Mouse (Mus musculus): ENCODE measurements at regions not wholly inside any gene's neighbourhood (a gene's known extent, or its start where the extent isn't known, plus 50 kb on each side); places are given as distances from the start of the nearest gene placed in this dataset.

DNA sequence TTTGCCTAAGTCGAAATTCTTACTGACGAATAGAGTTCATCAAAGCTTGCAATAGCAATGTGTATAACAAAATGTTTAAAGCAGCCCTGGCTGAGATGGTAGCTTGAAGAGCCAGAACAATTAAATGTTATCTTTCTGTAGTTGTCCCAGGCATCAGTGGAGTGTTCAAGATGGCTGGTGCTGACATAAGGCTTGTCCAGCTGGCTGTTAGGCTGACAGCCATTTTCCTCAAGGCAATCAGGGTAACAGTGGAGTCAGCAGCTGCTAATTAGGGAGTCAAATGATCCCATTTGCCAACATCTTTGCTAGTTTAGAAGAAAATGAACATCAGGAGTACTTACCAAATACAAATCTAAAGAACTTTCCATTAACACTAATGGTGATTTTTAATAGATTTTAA, 936.3 kb downstream of the Nsun3 start:
- DNase-seq, result peak; percentile 45

All from layer of hippocampus, adult 9-11 months (tissue).